ENCODE assay signal across 12 mouse cellular contexts in genomic region chr9:114015724-114016123, GRCm38 (mm10). TPM values are rescaled to one million over a fixed set of nuclear protein-coding genes. Genes with fewer than 3 reads are reported as not detected.
DNase-seq lines count a peak whose midpoint lies in the region; ATAC-seq lines count a peak whose summit lies in the region.
"Had no signal": no experiment of that assay in that cellular context is flagged by ENCODE, and none has a peak within 500 bp of the region (broad histone marks: within the 10 kb centered on the region; RNA-seq: fewer than 3 reads in every experiment).

No protein-coding gene starts in this region.

- no peak overlapping the region for H3K9ac ChIP-seq in liver, embryonic 13.5 days
- H3K9ac ChIP-seq: embryonic facial prominence, embryonic 13.5 days; midbrain, embryonic 12.5 days had no signal

- DNase-seq in kidney, adult 9 months = peak; percentile 41
- no peak for DNase-seq in kidney, adult 11 months
- DNase-seq in 3T3-L1 (ENCODE audit: low read depth, low spot score) (peak; percentile 29), ES-CJ7 (ENCODE audit: low read depth, low spot score) (peak; percentile 62)
- DNase-seq in liver, embryonic 13.5 days = peak; percentile 11
- no peak for DNase-seq in left cerebral cortex, adult 11 months (ENCODE audit: low spot score)
- no peak for DNase-seq in adrenal gland, postnatal 36 days
- no peak for DNase-seq in layer of hippocampus, postnatal 10 days (ENCODE audit: low spot score in 2 of 2)
- DNase-seq: cerebellum, adult 18-20 months had no signal

- WGBS in liver, embryonic 13.5 days (ENCODE audit: insufficient replicate concordance) = 71% methylated on average over 4 of the region's 4 CpGs

- no peak overlapping the region for H3K4me2 ChIP-seq in liver, embryonic 13.5 days
- H3K4me2 ChIP-seq: embryonic facial prominence, embryonic 13.5 days; midbrain, embryonic 12.5 days had no signal

- 0 out of 2 replicates have a peak, but pooled peaks cover 3% of the 10 kb centered on the region for H3K36me3 ChIP-seq in liver, embryonic 13.5 days
- H3K36me3 ChIP-seq: embryonic facial prominence, embryonic 13.5 days; limb, embryonic 10.5 days; midbrain, embryonic 12.5 days had no signal

- no peaks in the 10 kb centered on the region for H3K27me3 ChIP-seq in liver, embryonic 13.5 days
- H3K27me3 ChIP-seq: embryonic facial prominence, embryonic 13.5 days; midbrain, embryonic 12.5 days had no signal

- no peak for ATAC-seq in liver, embryonic 13.5 days (ENCODE audit: low read depth)

- H3K27ac ChIP-seq in liver, embryonic 13.5 days = no peak overlapping the region
- H3K27ac ChIP-seq: embryonic facial prominence, embryonic 13.5 days; limb, embryonic 10.5 days; midbrain, embryonic 12.5 days had no signal

- peaks cover 14% of the 10 kb centered on the region for H3K4me1 ChIP-seq in liver, embryonic 13.5 days (replicated peaks)
- H3K4me1 ChIP-seq: embryonic facial prominence, embryonic 13.5 days; limb, embryonic 10.5 days; midbrain, embryonic 12.5 days had no signal

- H3K9me3 ChIP-seq in liver, embryonic 13.5 days (replicated peaks) = peaks cover 5% of the 10 kb centered on the region
- H3K9me3 ChIP-seq: embryonic facial prominence, embryonic 13.5 days; limb, embryonic 10.5 days; midbrain, embryonic 12.5 days had no signal

- no peak overlapping the region for H3K4me3 ChIP-seq in liver, embryonic 13.5 days (replicated peaks)
- H3K4me3 ChIP-seq: embryonic facial prominence, embryonic 13.5 days; limb, embryonic 10.5 days; midbrain, embryonic 12.5 days had no signal

RNA-seq across cellular contexts. Expression of gene Fbxl2, which starts 30.3 kb away (rescaled TPM):
- 0.80 TPM in 2 replicates for polyA plus RNA-seq in liver, embryonic 13.5 days (2015; fragmentation: Nextera tagmentation; extraction: Ambion mirVana)
- 1 to 10 TPM in 1 of 2 experiments, under 1 TPM in 1; 0.63 to 1.4 TPM for total RNA-seq in adrenal gland, postnatal 36 days (2021)
- total RNA-seq in layer of hippocampus, postnatal 10 days (2021) = 10 to 100 TPM; 29.9 to 31.9 TPM

RNA-seq across cellular contexts. Expression of gene Susd5, which starts 41.2 kb away (rescaled TPM):
- polyA plus RNA-seq in liver, embryonic 13.5 days (2015; fragmentation: Nextera tagmentation; extraction: Ambion mirVana) = 0.02 TPM in 1 of 2 replicates, not detected in the other
- under 1 TPM; 0.20 to 0.26 TPM for total RNA-seq in adrenal gland, postnatal 36 days (2021)
- total RNA-seq in layer of hippocampus, postnatal 10 days (2021) = 1 to 10 TPM; 1.6 to 2.3 TPM

Comparison
In these comparisons a context has a peak if more than half of its experiments do, and no peak if none do; other contexts are left out.
1. DNase-seq: peak in kidney, adult 9 months (single experiment), 3T3-L1 (single experiment), ES-CJ7 (single experiment) and liver, embryonic 13.5 days (single experiment); none in kidney, adult 11 months (single experiment), left cerebral cortex, adult 11 months (single experiment), adrenal gland, postnatal 36 days (0 of 2) and layer of hippocampus, postnatal 10 days (0 of 2).
2. RNA of gene Fbxl2, which starts 30.3 kb away (total RNA-seq): 29.9 to 31.9 TPM in layer of hippocampus, postnatal 10 days; 0.63 to 1.4 TPM in adrenal gland, postnatal 36 days; every median in the first group is over 10 times any median in the second.